Mouse (Mus musculus) kidney, adult 2 months (tissue): ENCODE results near the gene Cdk5rap2.

Source experiments
- CTCF ChIP-seq: fragments of 200-500 bp; conservative IDR thresholded peaks from 2 replicates; pipeline ENCODE4 v1.5.1; 2011; ENCODE audit warnings: low read depth, mild to moderate bottlenecking, control low read depth, low read length, moderate library complexity, mixed read lengths; ENCODE audit not compliant: insufficient read depth, insufficient read length
- POLR2A ChIP-seq: fragments of 200-500 bp; IDR thresholded peaks from one replicate; pipeline ENCODE4 v1.6.1; 2011; ENCODE audit warnings: low read depth, low read length, control low read depth

DNA sequence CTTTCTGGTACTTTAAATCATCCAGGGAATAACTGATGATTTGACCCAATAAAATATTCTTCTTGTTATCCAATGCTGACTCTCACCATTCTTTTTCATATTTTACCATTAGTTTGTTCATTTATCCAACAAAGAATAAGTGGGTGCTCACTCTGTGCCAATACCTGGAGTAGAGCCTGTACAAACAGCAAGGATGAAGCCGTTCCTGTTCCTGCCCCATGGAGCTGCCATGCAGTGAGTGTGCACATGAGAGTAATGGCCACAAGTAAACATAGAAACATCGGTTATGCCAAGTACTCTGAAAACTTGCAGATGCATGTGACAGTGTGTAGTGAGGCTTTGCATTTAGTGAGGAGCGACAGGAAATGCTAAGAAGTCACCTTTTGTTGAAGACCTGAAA is 41.9 kb upstream of the Cdk5rap2 start:
- TF ChIP-seq CTCF (no peak), POLR2A (no peak)
